Mouse (Mus musculus): ENCODE measurements around the gene Trak2. TPM values are rescaled to one million over a fixed set of nuclear protein-coding genes. Genes with fewer than 3 reads are reported as not detected.

Trak2 gene
- polyA plus RNA-seq, 1 experiment from 2014 or later: 14.0 TPM

DNA sequence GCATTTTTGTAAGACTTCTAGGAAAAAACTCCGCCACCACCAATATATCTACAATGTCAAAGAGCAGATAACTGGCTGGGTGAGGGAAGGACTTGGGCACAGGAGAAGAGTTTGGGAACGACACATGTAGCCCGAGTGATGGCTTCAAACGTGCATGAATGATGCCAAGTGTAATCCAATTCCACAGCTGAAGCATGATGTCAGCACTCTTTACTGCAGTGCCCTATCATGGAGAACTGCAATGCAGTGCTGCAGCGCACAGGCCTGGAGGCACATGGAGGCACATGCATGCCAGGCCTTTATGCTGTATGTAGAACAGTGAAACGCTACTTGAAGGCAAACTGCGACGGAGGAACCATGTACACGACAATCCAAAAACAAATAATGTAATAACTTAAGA lies 26.5 kb downstream of the Trak2 start:
- Histone ChIP-seq H3K27me3 (ENCODE audit: control insufficient read depth, insufficient read depth, low read depth, low read length) (no peaks in the 10 kb centered on the region), H3K27ac (ENCODE audit: low read length) (no peak overlapping the region), H3K4me1 (replicated peaks; ENCODE audit: control insufficient read depth, insufficient read depth, low read length) (peaks cover 9% of the 10 kb centered on the region), H3K9me3 (ENCODE audit: control insufficient read depth, low read length) (no peaks in the 10 kb centered on the region), H3K9ac (ENCODE audit: low read length) (no peak overlapping the region), H3K4me3 (ENCODE audit: low read length) (no peak overlapping the region), H3K4me2 (ENCODE audit: low read depth, low read length) (no peak overlapping the region), H3K36me3 (ENCODE audit: control insufficient read depth, insufficient read depth, low read length) (peaks cover 7% of the 10 kb centered on the region; the same call in 1 of the 2 replicates)
- WGBS: 91% methylated on average over 9 of the region's 9 CpGs
- ATAC-seq (ENCODE audit: low read depth): no peak

DNA sequence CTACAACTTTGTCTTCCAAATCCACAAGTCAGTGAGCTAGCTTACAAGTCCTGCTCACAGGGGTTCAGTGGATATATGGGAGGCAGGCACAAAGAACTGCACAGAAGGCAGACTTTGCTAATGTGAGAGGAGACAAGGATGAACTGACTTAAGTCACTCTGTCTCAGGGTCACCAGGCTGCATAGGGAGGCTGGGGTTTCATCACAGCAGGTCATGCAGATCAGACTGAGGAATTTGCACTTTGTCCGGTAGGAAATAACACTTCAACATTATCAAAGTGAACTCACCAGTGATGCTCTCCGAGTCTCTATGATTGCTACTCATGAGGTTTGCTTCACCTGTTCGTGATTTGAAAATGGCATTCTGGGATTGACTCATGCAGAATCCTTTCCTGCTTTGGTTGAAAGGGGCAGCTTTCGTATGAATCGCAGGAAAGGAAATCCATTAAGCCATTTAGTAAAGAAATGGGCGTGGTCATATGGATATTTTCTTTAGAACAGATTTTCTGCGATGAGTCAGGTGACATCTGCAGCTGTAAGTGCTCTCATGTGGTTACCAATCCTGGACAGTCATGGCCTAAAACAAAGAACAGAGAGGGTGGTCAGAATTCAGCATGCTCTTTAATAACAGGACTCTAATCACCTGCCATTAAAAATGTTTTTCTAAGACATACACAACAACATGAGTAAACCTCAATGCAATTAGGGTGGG lies 27.1 kb downstream of the Trak2 start:
- no peaks in the 10 kb centered on the region for H3K9me3 ChIP-seq (ENCODE audit: control insufficient read depth, low read length)
- no peak overlapping the region for H3K9ac ChIP-seq (ENCODE audit: low read length)
- no peak for ATAC-seq (ENCODE audit: low read depth)
- no peaks in the 10 kb centered on the region for H3K27me3 ChIP-seq (ENCODE audit: control insufficient read depth, insufficient read depth, low read depth, low read length)
- H3K36me3 ChIP-seq (ENCODE audit: control insufficient read depth, insufficient read depth, low read length): peaks cover 7% of the 10 kb centered on the region; the same call in 1 of the 2 replicates
- no peak overlapping the region for H3K4me2 ChIP-seq (ENCODE audit: low read depth, low read length)
- peaks cover 6% of the 10 kb centered on the region for H3K4me1 ChIP-seq (replicated peaks; ENCODE audit: control insufficient read depth, insufficient read depth, low read length)
- no peak overlapping the region for H3K4me3 ChIP-seq (ENCODE audit: low read length)
- H3K27ac ChIP-seq (ENCODE audit: low read length): no peak overlapping the region
- 80% methylated on average over 7 of the region's 7 CpGs for WGBS

DNA sequence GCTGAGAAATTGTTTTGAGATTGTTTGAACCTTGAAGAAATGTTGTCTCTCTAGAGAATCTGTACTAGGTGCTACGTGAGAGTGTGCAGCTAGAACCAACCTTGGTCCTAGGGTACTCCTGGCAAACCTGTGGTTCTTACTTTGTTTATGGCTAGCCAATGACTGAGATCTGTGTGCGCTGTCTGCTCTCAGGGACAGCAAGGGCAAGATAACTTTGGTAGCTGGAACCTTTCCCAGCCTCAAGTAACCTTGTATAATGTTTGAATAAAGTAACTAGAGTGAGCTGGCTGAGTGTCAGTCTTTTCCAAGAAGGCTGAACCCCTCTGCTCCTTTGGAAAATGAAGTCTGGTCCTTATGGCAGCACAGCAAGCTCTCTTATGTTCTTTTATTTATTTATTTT lies 27.7 kb downstream of the Trak2 start:
- no peak overlapping the region for H3K4me2 ChIP-seq (ENCODE audit: low read depth, low read length)
- no peaks in the 10 kb centered on the region for H3K27me3 ChIP-seq (ENCODE audit: control insufficient read depth, insufficient read depth, low read depth, low read length)
- no peak overlapping the region for H3K9ac ChIP-seq (ENCODE audit: low read length)
- no peaks in the 10 kb centered on the region for H3K9me3 ChIP-seq (ENCODE audit: control insufficient read depth, low read length)
- ATAC-seq (ENCODE audit: low read depth): no peak
- 95% methylated on average over 2 of the region's 2 CpGs for WGBS
- H3K4me1 ChIP-seq (replicated peaks; ENCODE audit: control insufficient read depth, insufficient read depth, low read length): no peaks in the 10 kb centered on the region
- H3K4me3 ChIP-seq (ENCODE audit: low read length): no peak overlapping the region
- peaks cover 7% of the 10 kb centered on the region; the same call in 1 of the 2 replicates for H3K36me3 ChIP-seq (ENCODE audit: control insufficient read depth, insufficient read depth, low read length)
- no peak overlapping the region for H3K27ac ChIP-seq (ENCODE audit: low read length)

DNA sequence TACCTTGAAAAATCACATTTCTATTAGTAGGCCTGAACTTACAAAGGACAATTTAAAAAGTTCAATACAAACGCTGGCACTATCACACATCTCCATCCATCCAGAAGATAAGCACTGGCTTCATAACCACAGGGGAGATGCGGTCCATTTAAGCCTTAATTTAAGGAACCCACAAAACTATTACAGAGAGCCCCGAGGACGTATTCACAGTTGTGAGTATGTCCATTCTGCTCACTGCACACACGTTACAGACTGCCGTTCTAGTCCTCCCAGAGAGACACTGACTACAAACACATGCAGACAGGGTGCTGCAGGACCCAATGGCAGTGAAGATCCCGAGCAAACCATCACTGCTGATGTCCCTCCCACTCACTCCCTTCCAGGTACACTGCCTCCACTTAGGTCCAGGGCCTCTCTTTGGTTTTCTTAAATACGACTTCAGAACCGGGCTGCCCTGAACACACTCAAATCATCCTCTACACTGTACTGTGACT lies 35.6 kb downstream of the Trak2 start:
- ATAC-seq (ENCODE audit: low read depth): no peak
- no peaks in the 10 kb centered on the region for H3K9me3 ChIP-seq (ENCODE audit: control insufficient read depth, low read length)
- no peaks in the 10 kb centered on the region for H3K4me1 ChIP-seq (replicated peaks; ENCODE audit: control insufficient read depth, insufficient read depth, low read length)
- H3K36me3 ChIP-seq (ENCODE audit: control insufficient read depth, insufficient read depth, low read length): 0 out of 2 replicates have a peak, but pooled peaks cover 4% of the 10 kb centered on the region
- H3K27ac ChIP-seq (ENCODE audit: low read length): no peak overlapping the region
- H3K9ac ChIP-seq (ENCODE audit: low read length): no peak overlapping the region
- H3K27me3 ChIP-seq (ENCODE audit: control insufficient read depth, insufficient read depth, low read depth, low read length): no peaks in the 10 kb centered on the region
- H3K4me3 ChIP-seq (ENCODE audit: low read length): no peak overlapping the region
- WGBS: 93% methylated on average over 9 of the region's 9 CpGs
- H3K4me2 ChIP-seq (ENCODE audit: low read depth, low read length): no peak overlapping the region

DNA sequence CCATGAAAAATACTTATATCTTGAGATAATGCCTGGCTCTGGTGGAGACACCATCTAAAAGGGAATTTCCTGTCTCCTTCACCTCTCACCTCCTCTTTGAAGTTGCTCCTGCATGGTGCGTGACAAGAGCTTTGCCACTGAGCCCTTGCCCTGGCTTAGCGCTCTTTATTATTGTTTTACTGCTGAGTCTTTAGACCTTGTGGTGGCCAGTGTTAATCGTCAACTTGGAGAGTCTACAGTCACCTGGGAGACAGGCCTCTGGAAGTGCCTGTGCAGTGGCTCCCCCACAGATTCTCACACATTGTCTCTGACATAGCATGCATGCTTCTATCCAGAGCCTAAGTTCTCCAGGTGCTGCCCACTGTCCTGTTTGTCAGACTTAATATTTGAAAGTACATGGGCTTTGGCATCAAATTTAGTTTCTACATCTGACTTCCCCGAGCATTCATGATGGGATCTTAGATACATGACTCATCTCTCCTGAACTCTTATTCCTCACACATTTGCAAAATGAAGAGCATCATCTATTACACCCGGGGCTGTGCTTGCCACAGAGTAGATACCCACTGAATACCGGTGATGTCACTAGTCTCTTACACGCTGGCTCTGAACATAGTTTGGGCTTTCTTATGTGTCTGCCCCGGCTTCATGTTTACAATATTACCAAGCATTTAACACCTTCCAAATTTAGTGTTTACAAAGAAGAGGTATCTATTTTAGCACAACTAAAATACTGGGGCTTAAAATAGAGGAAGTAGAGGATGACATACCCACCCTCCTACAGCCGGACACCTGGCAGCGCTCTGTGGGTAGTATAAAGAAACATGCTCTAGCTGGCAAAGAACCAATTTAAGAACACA lies 36.3 kb downstream of the Trak2 start:
- H3K36me3 ChIP-seq (ENCODE audit: control insufficient read depth, insufficient read depth, low read length): 0 out of 2 replicates have a peak, but pooled peaks cover 4% of the 10 kb centered on the region
- no peak for ATAC-seq (ENCODE audit: low read depth)
- H3K4me2 ChIP-seq (ENCODE audit: low read depth, low read length): no peak overlapping the region
- WGBS: 81% methylated on average over 10 of the region's 10 CpGs
- H3K4me3 ChIP-seq (ENCODE audit: low read length): no peak overlapping the region
- H3K9me3 ChIP-seq (ENCODE audit: control insufficient read depth, low read length): no peaks in the 10 kb centered on the region
- H3K27ac ChIP-seq (ENCODE audit: low read length): no peak overlapping the region
- no peak overlapping the region for H3K9ac ChIP-seq (ENCODE audit: low read length)
- H3K27me3 ChIP-seq (ENCODE audit: control insufficient read depth, insufficient read depth, low read depth, low read length): no peaks in the 10 kb centered on the region
- H3K4me1 ChIP-seq (replicated peaks; ENCODE audit: control insufficient read depth, insufficient read depth, low read length): no peaks in the 10 kb centered on the region

DNA sequence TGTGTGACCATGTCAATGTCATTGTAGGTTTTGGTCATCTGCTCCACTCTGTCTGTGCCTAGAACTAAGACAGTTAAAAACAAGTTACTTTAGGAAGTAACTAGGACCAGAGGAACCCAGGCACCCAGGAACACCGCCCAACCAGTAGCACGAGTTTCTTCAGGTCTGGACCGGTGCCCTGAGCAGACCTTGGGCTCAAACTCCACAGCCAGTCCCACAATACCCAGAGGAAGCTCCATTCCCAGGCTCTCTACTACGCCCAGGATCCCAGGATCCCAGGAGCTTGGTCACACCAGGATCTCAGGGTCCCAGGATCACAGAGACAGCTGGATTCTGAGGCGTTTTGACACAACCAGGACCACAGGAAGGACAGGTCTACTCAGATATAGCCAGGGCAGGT lies 46.6 kb downstream of the Trak2 start:
- no peak overlapping the region for H3K4me2 ChIP-seq (ENCODE audit: low read depth, low read length)
- H3K9ac ChIP-seq (ENCODE audit: low read length): no peak overlapping the region
- H3K27ac ChIP-seq (ENCODE audit: low read length): no peak overlapping the region
- H3K4me1 ChIP-seq (replicated peaks; ENCODE audit: control insufficient read depth, insufficient read depth, low read length): no peaks in the 10 kb centered on the region
- 95% methylated on average over 5 of the region's 5 CpGs for WGBS
- H3K36me3 ChIP-seq (ENCODE audit: control insufficient read depth, insufficient read depth, low read length): peaks cover 13% of the 10 kb centered on the region
- no peak for ATAC-seq (ENCODE audit: low read depth)
- no peaks in the 10 kb centered on the region for H3K27me3 ChIP-seq (ENCODE audit: control insufficient read depth, insufficient read depth, low read depth, low read length)
- H3K4me3 ChIP-seq (ENCODE audit: low read length): no peak overlapping the region
- H3K9me3 ChIP-seq (ENCODE audit: control insufficient read depth, low read length): no peaks in the 10 kb centered on the region

DNA sequence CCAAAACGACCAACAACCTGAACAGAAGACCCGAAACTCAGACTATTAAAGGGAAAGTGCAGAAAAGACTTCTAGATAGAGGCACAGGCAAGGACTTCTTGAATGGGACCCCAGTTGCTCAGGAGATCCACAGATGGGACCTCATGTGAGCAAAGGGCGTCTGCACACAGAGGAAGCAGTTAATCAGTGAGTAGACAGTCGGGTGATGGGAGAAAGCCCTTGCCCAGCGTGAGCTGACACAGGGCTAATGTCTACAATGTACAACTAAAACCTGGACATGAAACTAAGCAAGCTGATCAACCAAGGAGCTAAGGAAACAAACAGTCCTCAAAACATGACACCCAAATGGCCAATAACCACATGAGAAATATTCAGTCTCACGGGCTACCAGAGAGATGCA lies 55.7 kb downstream of the Trak2 start:
- 75% methylated on average over 6 of the region's 6 CpGs for WGBS
- Histone ChIP-seq H3K4me1 (replicated peaks; ENCODE audit: control insufficient read depth, insufficient read depth, low read length) (no peaks in the 10 kb centered on the region), H3K27me3 (ENCODE audit: control insufficient read depth, insufficient read depth, low read depth, low read length) (no peaks in the 10 kb centered on the region), H3K36me3 (ENCODE audit: control insufficient read depth, insufficient read depth, low read length) (peaks cover 30% of the 10 kb centered on the region), H3K4me2 (ENCODE audit: low read depth, low read length) (no peak overlapping the region), H3K4me3 (ENCODE audit: low read length) (no peak overlapping the region), H3K9ac (ENCODE audit: low read length) (no peak overlapping the region), H3K27ac (ENCODE audit: low read length) (no peak overlapping the region), H3K9me3 (ENCODE audit: control insufficient read depth, low read length) (no peaks in the 10 kb centered on the region)
- ATAC-seq (ENCODE audit: low read depth): no peak

DNA sequence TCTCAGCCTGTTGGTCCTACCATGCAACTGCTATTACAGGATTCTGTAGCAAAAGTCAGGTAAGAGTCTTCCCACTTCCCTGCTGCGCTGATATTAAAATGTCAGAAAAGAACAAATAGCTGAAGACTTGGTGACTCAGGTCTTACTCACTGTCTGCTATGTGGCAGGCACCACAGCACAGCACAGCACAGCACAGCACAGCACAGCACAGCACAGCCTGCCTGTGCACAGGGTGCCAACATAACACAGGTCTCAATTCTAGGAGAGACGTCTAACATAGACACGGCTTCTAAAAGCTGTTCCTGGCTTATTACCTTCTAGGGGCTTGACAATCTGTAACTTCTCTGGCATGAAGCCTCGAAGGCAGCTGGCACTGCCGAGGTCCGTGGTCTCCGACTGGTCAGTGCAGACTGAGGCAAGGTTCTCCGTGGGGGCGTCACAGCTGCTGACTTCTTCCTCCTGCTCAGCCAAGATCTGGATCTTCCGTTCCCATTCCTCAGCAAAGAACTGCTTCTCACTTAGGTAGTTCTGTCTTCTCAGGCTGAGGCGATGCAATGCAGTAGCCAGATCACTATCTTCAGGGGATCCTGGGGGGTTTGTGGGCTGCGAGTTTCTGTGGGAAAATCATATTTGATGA lies 63.5 kb downstream of the Trak2 start:
- Histone ChIP-seq H3K9me3 (ENCODE audit: control insufficient read depth, low read length) (no peaks in the 10 kb centered on the region), H3K4me3 (ENCODE audit: low read length) (no peak overlapping the region), H3K27ac (ENCODE audit: low read length) (no peak overlapping the region), H3K4me2 (ENCODE audit: low read depth, low read length) (no peak overlapping the region), H3K4me1 (replicated peaks; ENCODE audit: control insufficient read depth, insufficient read depth, low read length) (no peaks in the 10 kb centered on the region), H3K36me3 (ENCODE audit: control insufficient read depth, insufficient read depth, low read length) (peaks cover 32% of the 10 kb centered on the region), H3K9ac (ENCODE audit: low read length) (no peak overlapping the region), H3K27me3 (ENCODE audit: control insufficient read depth, insufficient read depth, low read depth, low read length) (no peaks in the 10 kb centered on the region)
- 91% methylated on average over 12 of the region's 12 CpGs for WGBS
- no peak for ATAC-seq (ENCODE audit: low read depth)

DNA sequence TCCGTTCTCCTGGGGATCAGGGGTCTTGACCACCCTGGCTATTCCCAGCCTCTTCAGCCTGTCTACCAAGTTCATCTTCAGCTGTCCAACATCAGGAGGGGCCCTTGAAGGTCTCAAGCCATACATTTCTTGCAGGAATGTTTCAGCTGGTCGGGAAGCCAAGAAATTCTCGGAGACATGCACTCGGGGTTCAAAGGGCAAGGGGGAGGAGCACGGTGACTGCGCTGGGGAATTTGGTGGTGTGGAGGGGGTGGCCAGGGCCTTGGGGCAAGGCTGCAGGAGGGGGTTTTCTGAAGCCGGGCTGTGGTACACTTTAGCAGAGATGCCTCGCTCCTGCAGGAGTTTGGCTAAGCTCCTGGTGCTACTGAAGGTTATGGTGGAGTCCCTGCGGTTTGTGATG lies 69.5 kb downstream of the Trak2 start:
- peaks cover 12% of the 10 kb centered on the region for H3K36me3 ChIP-seq (ENCODE audit: control insufficient read depth, insufficient read depth, low read length)

More for the DNA sequence above, 69.5 kb downstream of the Trak2 start:
- H3K4me3 ChIP-seq (ENCODE audit: low read length): no peak overlapping the region
- WGBS: 58% methylated on average over 9 of the region's 9 CpGs
- no peak overlapping the region for H3K27ac ChIP-seq (ENCODE audit: low read length)
- no peaks in the 10 kb centered on the region for H3K4me1 ChIP-seq (replicated peaks; ENCODE audit: control insufficient read depth, insufficient read depth, low read length)
- H3K9ac ChIP-seq (ENCODE audit: low read length): no peak overlapping the region
- H3K27me3 ChIP-seq (ENCODE audit: control insufficient read depth, insufficient read depth, low read depth, low read length): no peaks in the 10 kb centered on the region
- H3K4me2 ChIP-seq (ENCODE audit: low read depth, low read length): no peak overlapping the region
- no peaks in the 10 kb centered on the region for H3K9me3 ChIP-seq (ENCODE audit: control insufficient read depth, low read length)
- ATAC-seq (ENCODE audit: low read depth): no peak
